Mouse (Mus musculus) small intestine, adult 2 months (tissue): ENCODE measurements around the gene Pld3.

ENCODE experiments used
- CTCF ChIP-seq: fragments of 200-500 bp; IDR thresholded peaks from 2 replicates; pipeline ENCODE4 v1.5.1; 2012; ENCODE audit warnings: low read depth, mild to moderate bottlenecking, control low read depth, inconsistent platforms, low read length, moderate library complexity, mixed read lengths; ENCODE audit not compliant: insufficient replicate concordance, insufficient read length; ENCODE audit errors: extremely low read depth
- POLR2A ChIP-seq: fragments of 200-500 bp; IDR thresholded peaks from 2 replicates; pipeline ENCODE4 v1.6.1; 2012; ENCODE audit warnings: low read depth, mild to moderate bottlenecking, control low read depth, inconsistent platforms, low read length, moderate library complexity

- TF ChIP-seq CTCF (no peak), POLR2A (no peak)
Observed at GRCm38 (mm10) chr7:27536618-27537017, 16.4 kb downstream of the Pld3 start.
